Mouse (Mus musculus): ENCODE results near the gene Mllt6. TPM values are rescaled to one million over a fixed set of nuclear protein-coding genes. Genes with fewer than 3 reads are reported as not detected.

The Mllt6 gene
- total and polyA plus RNA-seq, 3 experiments, result 24.3 to 55.6 (median 43.0) TPM

GRCm38 (mm10) chr11:97700003-97700745, 37.0 kb downstream of the Mllt6 start, which contains the start of gene Pcgf2:
Gene Pcgf2 (minus strand): TSS chr11:97700497.
- Histone ChIP-seq H3K9me3 (replicated peaks; ENCODE audit: low read length) (no peaks in the 10 kb centered on the region), H3K27me3 (replicated peaks) (peaks cover 21% of the 10 kb centered on the region), H3K9ac (ENCODE audit: insufficient read depth, low read depth) (peak within 1 kb of the TSS; percentile 84), H3K4me2 (ENCODE audit: insufficient read depth, low read depth, poor library complexity, severe bottlenecking) (peak within 1 kb of the TSS; percentile 46), H3K4me1 (ENCODE audit: control insufficient read depth in 1 of 2, insufficient read depth in 2 of 2) (peaks cover 11 to 50% of the 10 kb centered on the region in 2 experiments), H3K4me3 (replicated peaks in 1 of 3; ENCODE audit: low read depth in 2 of 3, low read length in 2 of 3, poor library complexity in 1 of 3) (peak within 1 kb of the TSS; percentile 66 to 83 (median 72)), H3K27ac (ENCODE audit: insufficient read depth, low read depth) (peak within 1 kb of the TSS; percentile 69), H3K36me3 (replicated peaks in 1 of 2; ENCODE audit: control insufficient read depth in 1 of 2, insufficient read depth in 1 of 2, low read length in 1 of 2) (peaks cover 4 to 15% of the 10 kb centered on the region in 2 experiments), H3K79me2 (replicated peaks; ENCODE audit: control insufficient read depth, extremely low read depth, insufficient read depth, poor library complexity, severe bottlenecking) (peaks cover 19% of the 10 kb centered on the region)
- in situ Hi-C loops (cut with MboI; ENCODE audit: low pct_ligation_motif_present, low pct_unique_long_range_greater_than_20kb, low sequenced_read_pairs), result loop anchor here (5.0 kb wide), 1 partner anchor 37 kb away; no protein-coding TSS in a partner anchor
- peak; percentile 69 for DNase-seq (ENCODE audit: extremely low read depth)
- TF ChIP-seq MAFK (IDR thresholded peaks at IDR 0.05; ENCODE audit: insufficient replicate concordance, low read length), result no peak
- no peak for TF ChIP-seq CHD1 (IDR thresholded peaks at IDR 0.05; ENCODE audit: low read depth, low read length)
- peak; percentile 13; the same call in 1 of the 2 replicates for TF ChIP-seq CHD2 (IDR thresholded peaks at IDR 0.05; ENCODE audit: low read length)
- TF ChIP-seq ZKSCAN1 (IDR thresholded peaks at IDR 0.05; ENCODE audit: borderline replicate concordance, low read depth, low read length), result no peak
- TF ChIP-seq KAT2A (IDR thresholded peaks at IDR 0.05; ENCODE audit: insufficient replicate concordance, low read length), result 0 out of 2 replicates have a peak, but pooled peaks have one; percentile 57
- TF ChIP-seq MEF2A (IDR thresholded peaks at IDR 0.05; ENCODE audit: borderline replicate concordance, low read depth, low read length), result peak; percentile 58; the same call in 1 of the 2 replicates
- no peak for TF ChIP-seq JUND (conservative IDR thresholded peaks at IDR 0.05; ENCODE audit: low read depth, low read length)
- TF ChIP-seq TCF12 (IDR thresholded peaks at IDR 0.05; ENCODE audit: low read depth, low read length), result peak; percentile 49; the same call in 1 of the 2 replicates
- peak; percentile 50 for TF ChIP-seq NELFE (IDR thresholded peaks at IDR 0.05; ENCODE audit: low read depth, low read length)
- TF ChIP-seq EP300 (IDR thresholded peaks at IDR 0.05; ENCODE audit: low read length), result no peak
- peak; percentile 100 for TF ChIP-seq UBTF (IDR thresholded peaks at IDR 0.05; ENCODE audit: low read depth, low read length)
- peak; percentile 71 for TF ChIP-seq POLR2A (IDR thresholded peaks at IDR 0.05; ENCODE audit: low read depth, low read length)
- TF ChIP-seq MXI1 (IDR thresholded peaks at IDR 0.05; ENCODE audit: low read depth, low read length), result peak; percentile 56; the same call in 1 of the 2 replicates
- TF ChIP-seq MYC (IDR thresholded peaks at IDR 0.05; ENCODE audit: low read depth, low read length), result no peak
- peak; percentile 73; the same call in 1 of the 2 replicates for TF ChIP-seq MAX (IDR thresholded peaks at IDR 0.05; ENCODE audit: low read length)
- no peak for TF ChIP-seq IRF4 (IDR thresholded peaks at IDR 0.05; ENCODE audit: low read depth, low read length)
- no peak for TF ChIP-seq MAZ (IDR thresholded peaks at IDR 0.05; ENCODE audit: low read depth, low read length)
- TF ChIP-seq TBP (conservative IDR thresholded peaks at IDR 0.05; ENCODE audit: low read depth, low read length), result peak; percentile 97
- peak; percentile 7; the same call in 1 of the 2 replicates for TF ChIP-seq ELF1 (IDR thresholded peaks at IDR 0.05; ENCODE audit: low read depth, low read length)
- dilution Hi-C loops (cut with MboI; ENCODE audit: extremely low pct_ligation_motif_present, extremely low pct_unique_long_range_greater_than_20kb, low sequenced_read_pairs), result no loop called here
